Mouse (Mus musculus) heart, embryonic 14.5 days (tissue): ENCODE measurements at regions not wholly inside any gene's neighbourhood (a gene's known extent, or its start where the extent isn't known, plus 50 kb on each side); places are given as distances from the start of the nearest gene placed in this dataset.

Source experiments
- ATAC-seq: fragments of 200-750 bp; cut with Nextera tagmentation; 2 replicates; pipeline ENCODE4 v1.8.0; 2017; ENCODE audit warnings: low read depth, moderate TSS enrichment; ENCODE audit not compliant: insufficient number of reproducible peaks, insufficient read depth, low FRiP score
- H3K27ac ChIP-seq, 2 experiments: fragments of 200-500 bp in 1 of 2; fragments of 300-500 bp in 1 of 2; sonication (generic) in 1 of 2; replicated peaks in 1 of 2; 2 replicates each; pipeline ENCODE4 v1.5.1; 2012 to 2014; ENCODE audit warnings: low read depth in 2 of 2, low read length in 2 of 2, control low read depth in 1 of 2, mild to moderate bottlenecking in 1 of 2, mixed read lengths in 1 of 2; ENCODE audit not compliant: control insufficient read depth in 1 of 2, insufficient read depth in 1 of 2
- H3K27me3 ChIP-seq: fragments of 300-500 bp; sonication (generic); 2 replicates; pipeline ENCODE4 v1.6.1; 2014; ENCODE audit warnings: mild to moderate bottlenecking, low read length, control low read depth; ENCODE audit not compliant: control insufficient read depth, insufficient read depth
- H3K36me3 ChIP-seq: fragments of 300-500 bp; sonication (generic); 2 replicates; pipeline ENCODE4 v1.6.1; 2014; ENCODE audit warnings: mild to moderate bottlenecking, control low read depth, low read length, mixed read lengths; ENCODE audit not compliant: control insufficient read depth, insufficient read depth
- H3K4me1 ChIP-seq, 2 experiments: fragments of 200-500 bp in 1 of 2; fragments of 300-500 bp in 1 of 2; sonication (generic) in 1 of 2; 2 replicates each; pipeline ENCODE4 v1.6.1; 2012 to 2014; ENCODE audit warnings: low read length in 2 of 2, control low read depth in 1 of 2, mixed read lengths in 1 of 2; ENCODE audit not compliant: control insufficient read depth in 2 of 2, insufficient read depth in 2 of 2
- H3K4me2 ChIP-seq: fragments of 300-500 bp; sonication (generic); 2 replicates; pipeline ENCODE4 v1.6.1; 2014; ENCODE audit warnings: mild to moderate bottlenecking, low read length
- H3K4me3 ChIP-seq, 2 experiments: fragments of 200-500 bp in 1 of 2; fragments of 300-500 bp in 1 of 2; sonication (generic) in 1 of 2; 2 replicates each; pipeline ENCODE4 v1.5.1; 2012 to 2014; ENCODE audit warnings: low read length in 2 of 2, mild to moderate bottlenecking in 2 of 2, control low read depth in 1 of 2, low read depth in 1 of 2, moderate library complexity in 1 of 2; ENCODE audit not compliant: control insufficient read depth in 1 of 2, insufficient read depth in 1 of 2
- H3K9ac ChIP-seq: fragments of 300-500 bp; sonication (generic); 2 replicates; pipeline ENCODE4 v1.6.1; 2014; ENCODE audit warnings: mild to moderate bottlenecking, low read length
- H3K9me3 ChIP-seq: fragments of 300-500 bp; sonication (generic); 2 replicates; pipeline ENCODE4 v1.6.1; 2016; ENCODE audit warnings: low read length, control low read depth; ENCODE audit not compliant: control insufficient read depth
- WGBS: fragments of 180-500 bp; shearing (Covaris S2); extraction: QIAGEN DNeasy Blood & Tissue Kit; methylation state at CpG from one replicate; pipeline ENCODE4 v1.1.7; 2014; 5-methylcytosine and 5-hydroxymethylcytosine counted together

- Histone ChIP-seq H3K36me3 (no peaks in the 10 kb centered on the region), H3K9me3 (no peaks in the 10 kb centered on the region), H3K27ac (no peak overlapping the region), H3K4me1 (no peaks in the 10 kb centered on the region), H3K4me3 (no peak overlapping the region), H3K9ac (no peak overlapping the region), H3K4me2 (no peak overlapping the region), H3K27me3 (no peaks in the 10 kb centered on the region)
- WGBS: 70% methylated on average over 6 of the region's 6 CpGs
- no peak for ATAC-seq
Measured at GRCm38 (mm10) chr13:32419326-32419725, 80.8 kb upstream of the Gmds start.

GRCm38 (mm10) chr13:32418655-32419054 lies 80.1 kb upstream of the Gmds start:
- H3K9me3 ChIP-seq: no peaks in the 10 kb centered on the region
- no peak overlapping the region for H3K4me2 ChIP-seq
- no peaks in the 10 kb centered on the region for H3K36me3 ChIP-seq
- no peak for ATAC-seq
- no peak overlapping the region for H3K9ac ChIP-seq
- no peak overlapping the region for H3K27ac ChIP-seq
- no peaks in the 10 kb centered on the region for H3K4me1 ChIP-seq
- no peaks in the 10 kb centered on the region for H3K27me3 ChIP-seq
- H3K4me3 ChIP-seq: no peak overlapping the region
- WGBS: 84% methylated on average over 2 of the region's 2 CpGs

GRCm38 (mm10) chr13:32417907-32418306 lies 79.4 kb upstream of the Gmds start:
- H3K27me3 ChIP-seq: no peaks in the 10 kb centered on the region
- no peak overlapping the region for H3K27ac ChIP-seq
- ATAC-seq: no peak
- H3K9ac ChIP-seq: no peak overlapping the region
- no peaks in the 10 kb centered on the region for H3K4me1 ChIP-seq
- no peak overlapping the region for H3K4me3 ChIP-seq
- no peaks in the 10 kb centered on the region for H3K9me3 ChIP-seq
- no peak overlapping the region for H3K4me2 ChIP-seq
- no peaks in the 10 kb centered on the region for H3K36me3 ChIP-seq

- Histone ChIP-seq H3K9ac (no peak overlapping the region), H3K36me3 (no peaks in the 10 kb centered on the region), H3K27ac (no peak overlapping the region), H3K27me3 (no peaks in the 10 kb centered on the region), H3K4me2 (no peak overlapping the region), H3K4me3 (no peak overlapping the region), H3K9me3 (peaks cover 5% of the 10 kb centered on the region; the same call in 1 of the 2 replicates), H3K4me1 (no peaks in the 10 kb centered on the region)
- 30% methylated on average over 14 of the region's 14 CpGs for WGBS
- ATAC-seq: peak; percentile 79
Measured at GRCm38 (mm10) chr13:32411287-32411935, 72.9 kb upstream of the Gmds start.

GRCm38 (mm10) chr13:32410065-32410464 lies 71.5 kb upstream of the Gmds start:
- Histone ChIP-seq H3K4me3 (no peak overlapping the region), H3K9ac (no peak overlapping the region), H3K9me3 (peaks cover 5% of the 10 kb centered on the region; the same call in 1 of the 2 replicates), H3K4me2 (no peak overlapping the region), H3K27ac (no peak overlapping the region), H3K27me3 (no peaks in the 10 kb centered on the region), H3K4me1 (no peaks in the 10 kb centered on the region), H3K36me3 (no peaks in the 10 kb centered on the region)
- WGBS: 62% methylated on average over 6 of the region's 6 CpGs
- ATAC-seq: no peak

- no peak for ATAC-seq
Measured at GRCm38 (mm10) chr13:32398616-32399015, 60.1 kb upstream of the Gmds start.

More at GRCm38 (mm10) chr13:32398616-32399015, 60.1 kb upstream of the Gmds start:
- Histone ChIP-seq H3K27me3 (no peaks in the 10 kb centered on the region), H3K9me3 (0 out of 2 replicates have a peak, but pooled peaks cover 2% of the 10 kb centered on the region), H3K4me1 (no peaks in the 10 kb centered on the region), H3K9ac (no peak overlapping the region), H3K4me3 (no peak overlapping the region), H3K4me2 (no peak overlapping the region), H3K27ac (no peak overlapping the region), H3K36me3 (no peaks in the 10 kb centered on the region)
- 53% methylated on average over 1 of the region's 1 CpGs for whole genome bisulfite sequencing
